Mouse (Mus musculus) stomach, embryonic 14.5 days (tissue): ENCODE results near the gene Paqr7. TPM values are rescaled to one million over a fixed set of nuclear protein-coding genes. Genes with fewer than 3 reads are reported as not detected.

Experiments
- ATAC-seq: fragments of 200-750 bp; cut with Nextera tagmentation; 2 replicates; pipeline ENCODE4 v1.8.0; 2017; ENCODE audit warnings: low read depth, moderate TSS enrichment; ENCODE audit not compliant: insufficient number of reproducible peaks, insufficient read depth, low FRiP score
- H3K27ac ChIP-seq: fragments of 300-500 bp; sonication (generic); 2 replicates; pipeline ENCODE4 v1.5.1; 2014; ENCODE audit warnings: mild to moderate bottlenecking, low read length, moderate library complexity, mixed read lengths
- H3K27me3 ChIP-seq: fragments of 300-500 bp; sonication (generic); 2 replicates; pipeline ENCODE4 v1.6.1; 2014; ENCODE audit warnings: low read length, control low read depth, mixed read lengths; ENCODE audit not compliant: control insufficient read depth, insufficient read depth
- H3K36me3 ChIP-seq: fragments of 300-500 bp; sonication (generic); 2 replicates; pipeline ENCODE4 v1.6.1; 2014; ENCODE audit warnings: mild to moderate bottlenecking, control low read depth, low read length, moderate library complexity, mixed read lengths; ENCODE audit not compliant: control insufficient read depth, insufficient read depth
- H3K4me1 ChIP-seq: fragments of 300-500 bp; sonication (generic); 2 replicates; pipeline ENCODE4 v1.6.1; 2014; ENCODE audit warnings: low read length, control low read depth, mixed read lengths; ENCODE audit not compliant: control insufficient read depth, insufficient read depth
- H3K4me2 ChIP-seq: fragments of 300-500 bp; sonication (generic); replicated peaks from 2 replicates; pipeline ENCODE4 v1.6.1; 2014; ENCODE audit warnings: low read depth, low read length, control low read depth
- H3K4me3 ChIP-seq: fragments of 300-500 bp; sonication (generic); 2 replicates; pipeline ENCODE4 v1.5.1; 2014; ENCODE audit warnings: low read depth, low read length, control low read depth
- H3K9ac ChIP-seq: fragments of 300-500 bp; sonication (generic); replicated peaks from 2 replicates; pipeline ENCODE4 v1.6.1; 2014; ENCODE audit warnings: low read depth, mild to moderate bottlenecking, control low read depth, low read length, moderate library complexity, mixed read lengths
- H3K9me3 ChIP-seq: fragments of 300-500 bp; sonication (generic); 2 replicates; pipeline ENCODE4 v1.6.1; 2016; ENCODE audit warnings: low read depth, low read length, control low read depth; ENCODE audit not compliant: control insufficient read depth
- WGBS: fragments of 180-500 bp; shearing (Covaris S2); extraction: QIAGEN DNeasy Blood & Tissue Kit; methylation state at CpG from one replicate; pipeline ENCODE4 v1.1.7; 2014; 5-methylcytosine and 5-hydroxymethylcytosine counted together
- microRNA-seq: library from miRNA; unstranded; fragments of <30 nt; microRNA quantifications from one replicate; pipeline ENCODE4, GENCODE M21; 2016
- polyA plus RNA-seq: library from polyadenylated mRNA; unstranded; fragments of >200 nt; fragmentation: Nextera tagmentation; extraction: Ambion mirVana; gene quantifications from 2 replicates; pipeline ENCODE4 v1.2.1, GENCODE M21; 2014

Paqr7 gene
- polyA plus RNA-seq, 1 experiment from 2014 or later, result 2.3 TPM

- Histone ChIP-seq H3K27me3 (no peaks in the 10 kb centered on the region), H3K4me2 (no peak overlapping the region)
- 24% methylated on average over 10 of the region's 16 CpGs for WGBS
Measured at GRCm38 (mm10) chr4:134557626-134558249, 61.2 kb downstream of the Paqr7 start.

GRCm38 (mm10) chr4:134558570-134559113, 62.1 kb downstream of the Paqr7 start:
- WGBS, result 56% methylated on average over 9 of the region's 9 CpGs
- no peak overlapping the region for H3K9ac ChIP-seq

More at GRCm38 (mm10) chr4:134557626-134558249, 61.2 kb downstream of the Paqr7 start:
- ATAC-seq, result no peak
- Histone ChIP-seq H3K4me3 (no peak overlapping the region), H3K27ac (no peak overlapping the region), H3K4me1 (no peaks in the 10 kb centered on the region), H3K36me3 (no peaks in the 10 kb centered on the region), H3K9ac (no peak overlapping the region), H3K9me3 (no peaks in the 10 kb centered on the region)

GRCm38 (mm10) chr4:134559154-134559553, 62.7 kb downstream of the Paqr7 start:
- Histone ChIP-seq H3K4me3 (no peak overlapping the region), H3K9me3 (no peaks in the 10 kb centered on the region), H3K4me1 (no peaks in the 10 kb centered on the region), H3K27me3 (no peaks in the 10 kb centered on the region), H3K27ac (no peak overlapping the region), H3K9ac (no peak overlapping the region), H3K36me3 (no peaks in the 10 kb centered on the region), H3K4me2 (no peak overlapping the region)
- 79% methylated on average over 7 of the region's 7 CpGs for WGBS
- no peak for ATAC-seq

More at GRCm38 (mm10) chr4:134558570-134559113, 62.1 kb downstream of the Paqr7 start:
- H3K4me3 ChIP-seq, result no peak overlapping the region
- H3K4me1 ChIP-seq, result no peaks in the 10 kb centered on the region
- H3K27me3 ChIP-seq, result no peaks in the 10 kb centered on the region
- no peaks in the 10 kb centered on the region for H3K36me3 ChIP-seq
- no peak overlapping the region for H3K4me2 ChIP-seq
- no peaks in the 10 kb centered on the region for H3K9me3 ChIP-seq
- no peak overlapping the region for H3K27ac ChIP-seq
- ATAC-seq, result no peak

Small RNA genes lying within 50 kb of the gene (microRNA-seq; reads per million reads assigned to microRNA genes)
- 0.78 reads per million for gene Gm23634

Other genes starting within 250 kb of the Paqr7 start
- not detected in 2 replicates for gene Gm30191, start 249.8 kb upstream of the Paqr7 start, polyA plus RNA-seq
- 4.1 and 4.5 TPM in 2 replicates for gene Grrp1, start 242.6 kb upstream of the Paqr7 start, polyA plus RNA-seq
- 19.0 and 19.6 TPM in 2 replicates for gene Pdik1l, start 208.8 kb upstream of the Paqr7 start, polyA plus RNA-seq
- gene Trim63, start 181.6 kb upstream of the Paqr7 start, polyA plus RNA-seq, result not detected in 2 replicates
- not detected in 2 replicates for gene Slc30a2, start 153.5 kb upstream of the Paqr7 start, polyA plus RNA-seq
- 0.64 and 0.98 TPM in 2 replicates for gene Extl1, start 112.8 kb upstream of the Paqr7 start, polyA plus RNA-seq
- 13.8 and 15.1 TPM in 2 replicates for gene Pafah2, start 100.4 kb upstream of the Paqr7 start, polyA plus RNA-seq
- gene Stmn1, start 28.4 kb upstream of the Paqr7 start, polyA plus RNA-seq, result 1,523 and 1,653 TPM in 2 replicates
- 4.6 and 5.4 TPM in 2 replicates for gene Aunip, start 14.3 kb downstream of the Paqr7 start, polyA plus RNA-seq
- gene Mtfr1l, start 38.7 kb downstream of the Paqr7 start, polyA plus RNA-seq, result 111 and 119 TPM in 2 replicates
- gene Selenon, start 55.5 kb downstream of the Paqr7 start, polyA plus RNA-seq, result 17.4 and 21.6 TPM in 2 replicates
- gene Man1c1, start 207.6 kb downstream of the Paqr7 start, polyA plus RNA-seq, result 1.7 and 2.5 TPM in 2 replicates